Mouse (Mus musculus): Measurements from ENCODE around the gene Rnf212b. TPM values are rescaled to one million over a fixed set of nuclear protein-coding genes. Genes with fewer than 3 reads are reported as not detected.

Gene Rnf212b
- polyA plus RNA-seq, 1 experiment = not detected

DNA sequence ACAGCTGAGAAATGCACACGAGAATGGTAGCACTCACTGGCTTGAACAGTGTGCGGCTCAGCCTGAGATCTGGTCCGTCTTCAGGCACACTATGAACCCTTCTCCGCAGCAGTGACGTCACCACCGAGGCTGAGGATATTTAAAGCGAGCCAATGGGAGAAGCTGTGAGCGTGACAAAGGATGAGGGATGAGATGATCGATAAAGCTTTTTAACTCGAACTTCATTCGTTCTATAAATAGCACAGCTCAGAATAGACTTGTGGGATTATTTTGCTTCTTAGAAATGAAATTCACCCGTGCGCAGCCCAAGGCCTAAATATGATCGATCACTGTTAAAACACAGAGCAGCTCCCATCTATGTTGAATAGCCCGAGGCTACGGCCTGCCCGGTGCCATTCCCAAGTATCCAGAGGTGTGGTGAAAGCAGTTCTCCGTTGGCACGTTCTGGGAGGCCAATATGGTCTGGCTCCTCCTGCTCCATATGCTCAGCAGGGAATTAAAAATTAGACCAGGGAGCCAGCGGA, 41.5 kb upstream of the Rnf212b start:
- Histone ChIP-seq H3ac (ENCODE audit: control insufficient read depth, insufficient read length) (no peak overlapping the region), H3K36me3 (ENCODE audit: control insufficient read depth, insufficient read depth) (no peaks in the 10 kb centered on the region), H3K79me2 (ENCODE audit: control insufficient read depth, insufficient read depth) (no peaks in the 10 kb centered on the region), H3K4me2 (ENCODE audit: low read depth) (no peak overlapping the region), H3K27me3 (ENCODE audit: control insufficient read depth, insufficient read depth, insufficient read length) (peaks cover 34% of the 10 kb centered on the region), H3K4me3 (no peak overlapping the region)
- TF ChIP-seq MYOG (IDR thresholded peaks at IDR 0.05; ENCODE audit: control insufficient read depth in 1 of 3, insufficient read depth in 1 of 3, insufficient read length in 2 of 3, low read depth in 2 of 3) (no peak), USF1 (IDR thresholded peaks at IDR 0.05; ENCODE audit: low read depth) (no peak), TCF3 (IDR thresholded peaks at IDR 0.05; ENCODE audit: insufficient read length, low read depth) (no peak), MYOD1 (IDR thresholded peaks at IDR 0.05; ENCODE audit: control insufficient read depth in 1 of 3, insufficient read length in 2 of 3, low read depth in 2 of 3) (no peak), CEBPB (IDR thresholded peaks at IDR 0.05; ENCODE audit: insufficient read depth, poor library complexity, severe bottlenecking) (no peak), MAX (IDR thresholded peaks at IDR 0.05; ENCODE audit: low read depth) (no peak)

DNA sequence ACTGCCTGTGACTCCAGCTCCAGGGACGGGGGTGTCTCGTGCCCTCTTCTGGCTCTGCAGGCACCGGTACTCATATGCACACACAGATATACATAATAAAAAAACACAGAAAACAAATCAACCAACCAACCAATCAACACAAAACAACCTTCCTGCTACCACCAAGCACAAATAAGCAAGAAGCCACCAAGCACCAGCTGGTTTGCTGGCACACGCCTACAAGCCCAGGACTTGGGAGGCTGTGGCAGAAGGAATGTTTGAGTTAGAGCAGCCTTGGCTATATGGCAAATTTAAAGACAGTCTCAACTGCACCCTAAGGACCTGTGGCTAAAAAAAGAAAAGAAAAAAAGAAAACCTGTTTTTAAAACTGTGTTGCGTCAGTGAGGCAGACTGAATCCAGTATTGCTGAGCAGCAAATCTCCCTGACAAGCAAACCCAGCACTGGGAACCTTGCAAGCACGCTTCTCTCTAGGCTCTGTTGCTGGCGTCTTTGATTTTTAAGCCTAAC, 38.4 kb upstream of the Rnf212b start:
- Histone ChIP-seq H3K36me3 (ENCODE audit: control insufficient read depth, insufficient read depth) (no peaks in the 10 kb centered on the region), H3K4me3 (no peak overlapping the region), H3ac (ENCODE audit: control insufficient read depth, insufficient read length) (no peak overlapping the region), H3K4me2 (ENCODE audit: low read depth) (no peak overlapping the region), H3K27me3 (ENCODE audit: control insufficient read depth, insufficient read depth, insufficient read length) (peaks cover 26% of the 10 kb centered on the region), H3K79me2 (ENCODE audit: control insufficient read depth, insufficient read depth) (no peaks in the 10 kb centered on the region)
- TF ChIP-seq POLR2AphosphoS2 (IDR thresholded peaks at IDR 0.05; ENCODE audit: insufficient read length, low read depth) = no peak
- TF ChIP-seq POLR2A (IDR thresholded peaks at IDR 0.05; ENCODE audit: insufficient read length, low read depth) = no peak
- TF ChIP-seq MYOD1 (IDR thresholded peaks at IDR 0.05; ENCODE audit: control insufficient read depth in 1 of 3, insufficient read length in 2 of 3, low read depth in 2 of 3) = no peak
- no peak for TF ChIP-seq E2F4 (IDR thresholded peaks at IDR 0.05; ENCODE audit: insufficient read depth)
- TF ChIP-seq MYOG (IDR thresholded peaks at IDR 0.05; ENCODE audit: control insufficient read depth in 1 of 3, insufficient read depth in 1 of 3, insufficient read length in 2 of 3, low read depth in 2 of 3) = no peak

DNA sequence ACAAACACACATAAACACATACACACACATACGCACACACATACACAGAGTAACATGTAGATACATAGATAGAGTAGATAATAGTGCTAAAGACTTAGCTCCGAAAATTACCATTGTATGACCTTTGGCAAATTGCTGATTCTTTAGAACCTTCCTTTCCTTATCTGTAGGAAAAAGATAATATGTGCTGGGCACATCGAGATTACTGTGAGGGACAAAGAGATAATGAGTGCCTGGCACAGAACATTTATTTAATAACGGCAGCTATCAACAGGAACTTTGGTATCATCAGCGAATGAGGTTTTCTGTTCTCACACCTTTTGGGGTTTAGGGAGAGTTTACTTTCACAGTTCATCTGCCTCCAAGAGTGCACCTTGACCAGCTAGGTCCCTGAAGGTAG, 37.2 kb upstream of the Rnf212b start:
- Histone ChIP-seq H3K36me3 (ENCODE audit: control insufficient read depth, insufficient read depth) (no peaks in the 10 kb centered on the region), H3K4me3 (no peak overlapping the region), H3K79me2 (ENCODE audit: control insufficient read depth, insufficient read depth) (no peaks in the 10 kb centered on the region), H3K27me3 (ENCODE audit: control insufficient read depth, insufficient read depth, insufficient read length) (peaks cover 30% of the 10 kb centered on the region), H3ac (ENCODE audit: control insufficient read depth, insufficient read length) (no peak overlapping the region), H3K4me2 (ENCODE audit: low read depth) (no peak overlapping the region)
- TF ChIP-seq POLR2AphosphoS2 (IDR thresholded peaks at IDR 0.05; ENCODE audit: insufficient read length, low read depth) = no peak

DNA sequence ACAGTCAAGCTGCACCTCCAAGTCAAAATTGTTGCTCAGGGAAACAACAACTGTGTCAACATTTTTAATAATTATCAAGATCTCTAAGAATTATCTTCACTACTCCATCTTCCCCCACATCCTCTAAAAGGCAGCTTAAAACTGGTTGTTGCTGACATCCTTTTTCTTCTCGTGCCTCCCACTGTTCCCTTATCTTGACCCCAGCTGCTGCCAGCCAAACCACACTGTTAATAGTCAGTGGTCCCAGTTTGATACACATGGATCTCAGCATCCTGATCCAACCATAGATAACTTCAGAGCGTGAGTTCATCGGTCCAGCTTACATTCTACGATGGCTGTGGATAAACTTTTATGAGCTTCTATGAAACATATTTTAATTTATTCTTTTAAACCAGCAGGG, 36.0 kb upstream of the Rnf212b start:
- no peaks in the 10 kb centered on the region for H3K36me3 ChIP-seq (ENCODE audit: control insufficient read depth, insufficient read depth)
- H3K4me3 ChIP-seq = no peak overlapping the region
- TF ChIP-seq USF1 (IDR thresholded peaks at IDR 0.05; ENCODE audit: low read depth) (no peak), POLR2AphosphoS2 (IDR thresholded peaks at IDR 0.05; ENCODE audit: insufficient read length, low read depth) (no peak), CEBPB (IDR thresholded peaks at IDR 0.05; ENCODE audit: insufficient read depth, poor library complexity, severe bottlenecking) (no peak), TCF12 (IDR thresholded peaks at IDR 0.05; ENCODE audit: insufficient read depth, poor library complexity, severe bottlenecking) (no peak), MAX (IDR thresholded peaks at IDR 0.05; ENCODE audit: low read depth) (no peak), E2F4 (IDR thresholded peaks at IDR 0.05; ENCODE audit: insufficient read depth) (no peak)
- no peak overlapping the region for H3K4me2 ChIP-seq (ENCODE audit: low read depth)
- H3K27me3 ChIP-seq (ENCODE audit: control insufficient read depth, insufficient read depth, insufficient read length) = peaks cover 22% of the 10 kb centered on the region
- no peaks in the 10 kb centered on the region for H3K79me2 ChIP-seq (ENCODE audit: control insufficient read depth, insufficient read depth)
- H3ac ChIP-seq (ENCODE audit: control insufficient read depth, insufficient read length) = no peak overlapping the region

DNA sequence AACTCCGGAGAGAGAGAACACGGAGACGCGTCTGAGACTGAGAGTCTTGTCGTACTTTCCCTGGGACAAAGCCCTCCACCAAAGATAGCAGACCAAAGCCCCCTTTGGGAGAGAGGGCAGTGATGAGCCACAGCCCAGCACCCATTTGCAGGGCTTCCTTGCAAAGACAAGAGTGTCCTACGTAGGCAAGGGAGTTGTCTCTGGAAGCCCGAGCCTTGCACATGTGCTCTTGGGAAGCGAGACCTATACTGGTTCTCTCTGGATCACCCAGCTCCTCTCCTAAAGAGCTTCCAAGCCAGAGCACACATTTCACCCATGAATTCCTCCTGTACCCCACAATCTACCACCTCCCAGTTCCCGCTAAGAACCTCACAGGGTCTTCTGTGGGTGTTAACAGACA, 33.9 kb upstream of the Rnf212b start:
- H3K79me2 ChIP-seq (ENCODE audit: control insufficient read depth, insufficient read depth) = no peaks in the 10 kb centered on the region
- no peak for TF ChIP-seq POLR2A (IDR thresholded peaks at IDR 0.05; ENCODE audit: insufficient read length, low read depth)
- no peak for TF ChIP-seq MYOG (IDR thresholded peaks at IDR 0.05; ENCODE audit: control insufficient read depth in 1 of 3, insufficient read depth in 1 of 3, insufficient read length in 2 of 3, low read depth in 2 of 3)
- TF ChIP-seq CEBPB (IDR thresholded peaks at IDR 0.05; ENCODE audit: insufficient read depth, poor library complexity, severe bottlenecking) = no peak
- no peak for TF ChIP-seq MAX (IDR thresholded peaks at IDR 0.05; ENCODE audit: low read depth)
- no peak for TF ChIP-seq E2F4 (IDR thresholded peaks at IDR 0.05; ENCODE audit: insufficient read depth)
- TF ChIP-seq MYOD1 (IDR thresholded peaks at IDR 0.05; ENCODE audit: control insufficient read depth in 1 of 3, insufficient read length in 2 of 3, low read depth in 2 of 3) = no peak
- peaks cover 26% of the 10 kb centered on the region for H3K27me3 ChIP-seq (ENCODE audit: control insufficient read depth, insufficient read depth, insufficient read length)
- no peak overlapping the region for H3ac ChIP-seq (ENCODE audit: control insufficient read depth, insufficient read length)
- no peaks in the 10 kb centered on the region for H3K36me3 ChIP-seq (ENCODE audit: control insufficient read depth, insufficient read depth)
- no peak overlapping the region for H3K4me3 ChIP-seq
- no peak overlapping the region for H3K4me2 ChIP-seq (ENCODE audit: low read depth)

- no peak overlapping the region for H3K4me3 ChIP-seq
- H3K79me2 ChIP-seq (ENCODE audit: control insufficient read depth, insufficient read depth) = no peaks in the 10 kb centered on the region
- no peak for TF ChIP-seq CEBPB (IDR thresholded peaks at IDR 0.05; ENCODE audit: insufficient read depth, poor library complexity, severe bottlenecking)
- TF ChIP-seq E2F4 (IDR thresholded peaks at IDR 0.05; ENCODE audit: insufficient read depth) = no peak
- no peak for TF ChIP-seq REST (IDR thresholded peaks at IDR 0.05; ENCODE audit: insufficient read depth, insufficient read length)
- no peak for TF ChIP-seq SRF (IDR thresholded peaks at IDR 0.05; ENCODE audit: control insufficient read depth, insufficient read length, low read depth)
- no peak for TF ChIP-seq MAX (IDR thresholded peaks at IDR 0.05; ENCODE audit: low read depth)
- no peak for TF ChIP-seq MYOG (IDR thresholded peaks at IDR 0.05; ENCODE audit: control insufficient read depth in 1 of 3, insufficient read depth in 1 of 3, insufficient read length in 2 of 3, low read depth in 2 of 3)
- TF ChIP-seq POLR2A (IDR thresholded peaks at IDR 0.05; ENCODE audit: insufficient read length, low read depth) = no peak
- TF ChIP-seq POLR2AphosphoS2 (IDR thresholded peaks at IDR 0.05; ENCODE audit: insufficient read length, low read depth) = no peak
- TF ChIP-seq MYOD1 (IDR thresholded peaks at IDR 0.05; ENCODE audit: control insufficient read depth in 1 of 3, insufficient read length in 2 of 3, low read depth in 2 of 3) = no peak
- TF ChIP-seq TCF3 (IDR thresholded peaks at IDR 0.05; ENCODE audit: insufficient read length, low read depth) = no peak
- TF ChIP-seq TCF12 (IDR thresholded peaks at IDR 0.05; ENCODE audit: insufficient read depth, poor library complexity, severe bottlenecking) = no peak
- TF ChIP-seq USF1 (IDR thresholded peaks at IDR 0.05; ENCODE audit: low read depth) = no peak
- no peak overlapping the region for H3K4me2 ChIP-seq (ENCODE audit: low read depth)
- H3K36me3 ChIP-seq (ENCODE audit: control insufficient read depth, insufficient read depth) = no peaks in the 10 kb centered on the region
- no peak overlapping the region for H3ac ChIP-seq (ENCODE audit: control insufficient read depth, insufficient read length)
- peaks cover 26% of the 10 kb centered on the region for H3K27me3 ChIP-seq (ENCODE audit: control insufficient read depth, insufficient read depth, insufficient read length)
Observed at GRCm38 (mm10) chr14:54780836-54781609, 32.9 kb upstream of the Rnf212b start.
